Mouse (Mus musculus): ENCODE measurements around the gene Rnf144b. TPM values are rescaled to one million over a fixed set of nuclear protein-coding genes. Genes with fewer than 3 reads are reported as not detected.
A peak's percentile ranks its signal among the peaks of the same experiment; 100 is the strongest.

Gene Rnf144b
- polyA plus RNA-seq, 1 experiment from 2014 or later, result 4.2 TPM

DNA sequence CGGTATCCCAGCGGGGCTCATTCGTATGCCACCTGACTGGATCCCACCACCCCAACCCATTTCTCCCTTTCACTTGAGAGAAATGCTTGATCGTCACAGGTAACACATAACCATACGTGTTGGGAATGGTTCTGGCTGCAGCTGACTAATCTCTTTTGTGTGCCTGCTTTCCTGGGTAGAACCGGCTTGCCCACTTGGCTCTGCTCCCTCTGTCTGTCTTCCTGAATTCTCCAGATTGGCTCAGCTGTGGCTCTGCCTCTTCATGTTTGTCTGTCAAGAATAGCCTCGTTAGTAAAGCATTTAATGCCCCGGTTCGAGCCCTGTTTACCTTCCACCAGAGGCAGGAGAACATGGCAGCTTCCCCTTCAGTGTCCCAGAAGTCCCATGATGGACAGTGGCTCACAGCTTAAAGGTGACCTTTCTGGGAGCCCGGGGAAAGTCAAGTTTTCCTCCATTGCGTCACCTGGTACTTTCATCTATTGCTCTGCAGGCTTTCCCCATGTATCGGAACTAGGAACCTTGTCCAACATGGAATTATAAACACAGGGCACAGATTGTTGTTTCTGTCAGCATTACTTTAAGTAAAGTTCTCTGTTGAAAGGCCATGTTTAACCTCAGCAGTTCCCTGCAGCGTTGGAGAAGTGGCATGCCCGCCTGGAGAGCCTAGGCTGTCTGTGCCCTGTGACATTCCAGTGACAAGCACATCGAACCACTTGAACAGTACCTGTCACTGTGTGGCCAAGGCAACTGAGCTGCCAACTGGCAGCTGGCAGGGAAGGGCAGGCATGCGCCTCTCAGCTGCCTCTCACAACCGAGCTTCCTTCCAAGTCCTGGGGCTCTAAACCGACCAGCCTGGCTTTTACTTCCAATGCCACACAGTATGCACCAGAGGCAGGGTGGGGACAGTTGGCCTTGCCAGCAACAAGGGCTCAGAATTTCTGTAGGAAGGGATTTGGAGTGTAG lies 101.4 kb downstream of the Rnf144b start:
- ATAC-seq (ENCODE audit: insufficient number of reproducible peaks, low FRiP score, low TSS enrichment, low read depth), result peak; percentile 64; the same call in 1 of the 2 replicates
- Histone ChIP-seq H3K9ac (no peak overlapping the region), H3K27me3 (no peaks in the 10 kb centered on the region), H3K4me1 (peaks cover 25% of the 10 kb centered on the region), H3K4me3 (replicated peaks) (no peak overlapping the region), H3K4me2 (replicated peaks) (no peak overlapping the region), H3K27ac (replicated peaks) (peak overlapping the region; percentile 71), H3K36me3 (no peaks in the 10 kb centered on the region), H3K9me3 (replicated peaks) (no peaks in the 10 kb centered on the region)
- 58% methylated on average over 18 of the region's 18 CpGs for WGBS

DNA sequence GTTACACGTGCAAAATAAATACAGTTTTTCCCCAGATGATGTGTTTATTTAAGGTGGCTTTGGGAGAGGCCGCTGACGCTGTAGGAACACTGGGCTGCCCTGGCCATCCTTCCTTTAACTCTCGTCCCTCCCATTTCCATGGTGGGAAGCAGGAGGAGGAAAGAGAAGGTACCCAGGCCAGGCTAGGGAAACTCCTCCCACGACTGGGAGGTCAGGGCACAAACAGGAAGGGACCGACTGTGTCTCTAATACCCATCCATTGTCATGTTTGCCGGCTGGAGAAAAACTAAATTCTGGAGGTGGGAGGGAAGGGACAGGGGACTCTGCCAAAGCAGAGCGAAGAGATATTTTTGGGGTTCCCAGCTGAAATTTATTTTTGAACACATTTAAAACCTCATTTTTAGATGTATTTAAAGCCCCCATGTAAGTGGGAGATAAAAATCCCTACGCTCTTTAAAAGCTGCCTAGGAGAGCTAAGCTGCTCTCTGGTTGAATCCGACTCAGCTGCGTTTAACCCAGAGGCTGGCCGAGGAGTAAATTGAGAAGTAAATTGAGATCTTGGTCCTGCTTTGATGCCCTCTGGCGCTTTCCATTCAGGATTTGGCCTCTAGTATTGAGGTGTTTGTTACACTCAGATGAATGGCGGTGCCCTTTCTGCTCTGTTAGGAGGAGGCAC lies 102.3 kb downstream of the Rnf144b start:
- no peaks in the 10 kb centered on the region for H3K9me3 ChIP-seq (replicated peaks)
- H3K4me3 ChIP-seq (replicated peaks), result no peak overlapping the region
- no peaks in the 10 kb centered on the region for H3K36me3 ChIP-seq
- H3K27ac ChIP-seq (replicated peaks), result peak overlapping the region; percentile 68
- no peak overlapping the region for H3K9ac ChIP-seq
- WGBS, result 21% methylated on average over 14 of the region's 14 CpGs
- peaks cover 25% of the 10 kb centered on the region for H3K4me1 ChIP-seq
- ATAC-seq (ENCODE audit: insufficient number of reproducible peaks, low FRiP score, low TSS enrichment, low read depth), result no peak
- H3K27me3 ChIP-seq, result no peaks in the 10 kb centered on the region
- H3K4me2 ChIP-seq (replicated peaks), result no peak overlapping the region

DNA sequence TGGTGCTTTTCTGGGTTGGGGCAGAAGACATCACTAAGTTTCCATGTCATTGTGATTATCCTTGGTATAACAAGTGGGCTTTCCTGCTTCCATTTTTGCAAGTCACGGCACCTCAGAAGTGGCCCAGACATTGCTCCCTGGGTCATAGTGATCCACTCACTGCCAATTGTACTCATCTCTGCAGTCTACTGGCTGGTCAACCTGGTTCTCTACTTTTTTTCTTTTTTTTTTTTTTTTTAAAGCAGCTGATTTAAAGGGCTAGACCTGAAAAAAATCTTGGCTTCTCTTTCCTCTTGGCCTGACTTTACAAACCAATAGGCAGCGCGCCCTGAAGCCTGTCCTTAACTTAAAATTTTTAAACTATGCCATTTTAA lies 102.9 kb downstream of the Rnf144b start:
- H3K36me3 ChIP-seq, result no peaks in the 10 kb centered on the region
- H3K9ac ChIP-seq, result no peak overlapping the region
- H3K27ac ChIP-seq (replicated peaks), result peak overlapping the region; percentile 68
- H3K9me3 ChIP-seq (replicated peaks), result no peaks in the 10 kb centered on the region
- H3K4me2 ChIP-seq (replicated peaks), result no peak overlapping the region
- 72% methylated on average over 3 of the region's 3 CpGs for WGBS
- no peaks in the 10 kb centered on the region for H3K27me3 ChIP-seq
- peaks cover 25% of the 10 kb centered on the region for H3K4me1 ChIP-seq
- H3K4me3 ChIP-seq (replicated peaks), result no peak overlapping the region
- no peak for ATAC-seq (ENCODE audit: insufficient number of reproducible peaks, low FRiP score, low TSS enrichment, low read depth)

DNA sequence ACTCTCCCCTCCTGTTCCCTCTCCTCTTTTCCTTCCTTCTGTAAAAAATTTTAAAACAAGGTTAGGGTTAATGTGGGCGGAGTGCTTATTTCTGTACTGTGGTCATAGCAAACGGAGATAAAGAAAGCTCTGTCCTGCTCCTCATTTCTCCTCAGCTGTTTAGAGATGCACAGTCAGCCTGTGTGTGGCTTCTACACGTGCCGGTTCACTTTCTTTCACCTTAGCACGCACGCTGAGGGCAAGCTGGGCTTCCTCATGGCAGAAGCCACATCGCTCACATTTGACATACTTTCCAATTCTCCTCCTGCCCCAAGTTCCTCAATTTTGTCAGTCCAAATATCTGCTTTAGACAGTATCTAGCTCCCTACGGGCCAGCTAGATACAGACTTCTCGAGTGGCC lies 103.3 kb downstream of the Rnf144b start:
- no peak overlapping the region for H3K4me3 ChIP-seq (replicated peaks)
- 0 out of 2 replicates have a peak overlapping the region, but pooled peaks have one; percentile 22 for H3K27ac ChIP-seq (replicated peaks)
- H3K9me3 ChIP-seq (replicated peaks), result no peaks in the 10 kb centered on the region
- no peaks in the 10 kb centered on the region for H3K27me3 ChIP-seq
- H3K9ac ChIP-seq, result no peak overlapping the region
- H3K4me1 ChIP-seq, result peaks cover 25% of the 10 kb centered on the region
- 74% methylated on average over 9 of the region's 9 CpGs for WGBS
- no peak overlapping the region for H3K4me2 ChIP-seq (replicated peaks)
- ATAC-seq (ENCODE audit: insufficient number of reproducible peaks, low FRiP score, low TSS enrichment, low read depth), result no peak
- H3K36me3 ChIP-seq, result no peaks in the 10 kb centered on the region

DNA sequence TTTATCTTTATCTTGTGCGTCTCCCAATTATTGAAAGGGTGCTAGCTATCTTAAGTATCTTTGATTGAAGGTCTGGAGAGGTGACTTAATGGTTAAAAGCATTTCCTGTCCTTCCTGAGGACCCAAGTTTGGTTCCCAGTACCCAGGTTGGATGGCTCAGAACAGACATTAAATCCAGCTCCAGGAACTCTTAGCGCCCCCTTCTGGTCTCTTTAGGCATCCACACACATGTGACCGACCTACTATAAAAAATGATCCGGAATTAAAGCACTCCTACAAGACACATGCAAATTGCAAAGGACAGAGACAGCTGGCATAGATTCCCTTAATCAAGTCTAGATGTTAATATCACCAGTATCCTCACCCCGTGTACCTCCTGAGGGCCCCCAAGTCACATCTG lies 104.1 kb downstream of the Rnf144b start:
- ATAC-seq (ENCODE audit: insufficient number of reproducible peaks, low FRiP score, low TSS enrichment, low read depth), result no peak
- Histone ChIP-seq H3K27me3 (no peaks in the 10 kb centered on the region), H3K9me3 (replicated peaks) (no peaks in the 10 kb centered on the region), H3K36me3 (no peaks in the 10 kb centered on the region), H3K9ac (no peak overlapping the region), H3K4me1 (peaks cover 25% of the 10 kb centered on the region), H3K27ac (replicated peaks) (no peak overlapping the region), H3K4me2 (replicated peaks) (no peak overlapping the region), H3K4me3 (replicated peaks) (no peak overlapping the region)
- 80% methylated on average over 5 of the region's 5 CpGs for WGBS

DNA sequence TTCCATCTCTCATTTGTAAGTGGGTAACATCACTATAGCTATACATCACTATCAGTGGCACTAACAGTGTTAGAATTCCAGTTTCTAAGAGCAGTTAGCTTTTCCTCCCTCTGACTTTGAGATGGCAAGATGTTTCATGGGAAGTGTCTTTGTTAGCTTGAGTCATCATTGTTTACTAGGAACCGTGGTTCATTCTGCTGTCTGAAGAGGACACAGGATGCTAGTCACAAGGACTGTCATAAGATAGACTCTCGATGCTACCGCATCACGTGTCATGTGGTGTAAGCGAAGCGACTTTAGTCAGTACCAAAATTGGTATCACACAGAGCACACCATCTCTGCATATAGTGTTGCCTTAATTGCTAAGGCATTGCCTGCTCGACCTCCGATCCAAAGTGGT lies 105.7 kb downstream of the Rnf144b start:
- peaks cover 30% of the 10 kb centered on the region for H3K4me1 ChIP-seq
- H3K27me3 ChIP-seq, result no peaks in the 10 kb centered on the region
- no peaks in the 10 kb centered on the region for H3K36me3 ChIP-seq
- H3K9ac ChIP-seq, result no peak overlapping the region
- ATAC-seq (ENCODE audit: insufficient number of reproducible peaks, low FRiP score, low TSS enrichment, low read depth), result no peak
- H3K9me3 ChIP-seq (replicated peaks), result no peaks in the 10 kb centered on the region
- 86% methylated on average over 8 of the region's 8 CpGs for WGBS
- H3K27ac ChIP-seq (replicated peaks), result no peak overlapping the region
- no peak overlapping the region for H3K4me3 ChIP-seq (replicated peaks)
- H3K4me2 ChIP-seq (replicated peaks), result no peak overlapping the region

DNA sequence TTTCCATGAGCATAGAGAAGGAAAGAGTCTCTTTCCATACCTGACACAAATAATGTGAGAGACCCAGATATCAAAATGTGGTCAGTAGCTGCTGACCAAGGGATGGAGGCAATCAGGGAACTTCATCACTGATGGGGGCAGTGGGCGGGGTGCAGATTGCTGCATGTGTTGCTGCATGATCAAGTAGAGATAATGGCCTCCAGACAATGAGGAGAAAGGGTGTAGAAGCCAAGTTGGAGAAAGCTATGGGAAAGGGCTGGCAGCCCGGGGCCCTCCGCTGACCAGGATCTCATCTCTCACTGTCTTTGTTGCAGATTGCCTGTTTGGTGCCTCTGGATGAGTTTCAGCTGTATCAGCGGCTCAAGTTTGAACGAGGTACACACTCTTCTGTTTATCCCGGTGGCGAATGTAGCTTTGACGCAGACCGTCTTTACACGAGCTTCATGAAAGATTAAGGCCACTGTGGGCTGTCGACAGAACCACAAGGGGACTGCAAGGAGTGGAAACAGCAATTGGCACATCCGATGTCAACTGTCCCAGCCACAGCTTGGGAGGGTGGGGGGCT lies 106.3 kb downstream of the Rnf144b start:
- Histone ChIP-seq H3K27ac (replicated peaks) (no peak overlapping the region), H3K27me3 (no peaks in the 10 kb centered on the region), H3K4me1 (peaks cover 26% of the 10 kb centered on the region), H3K36me3 (no peaks in the 10 kb centered on the region), H3K9ac (no peak overlapping the region), H3K4me3 (replicated peaks) (no peak overlapping the region), H3K9me3 (replicated peaks) (no peaks in the 10 kb centered on the region), H3K4me2 (replicated peaks) (no peak overlapping the region)
- WGBS, result 86% methylated on average over 12 of the region's 12 CpGs
- ATAC-seq (ENCODE audit: insufficient number of reproducible peaks, low FRiP score, low TSS enrichment, low read depth), result no peak

DNA sequence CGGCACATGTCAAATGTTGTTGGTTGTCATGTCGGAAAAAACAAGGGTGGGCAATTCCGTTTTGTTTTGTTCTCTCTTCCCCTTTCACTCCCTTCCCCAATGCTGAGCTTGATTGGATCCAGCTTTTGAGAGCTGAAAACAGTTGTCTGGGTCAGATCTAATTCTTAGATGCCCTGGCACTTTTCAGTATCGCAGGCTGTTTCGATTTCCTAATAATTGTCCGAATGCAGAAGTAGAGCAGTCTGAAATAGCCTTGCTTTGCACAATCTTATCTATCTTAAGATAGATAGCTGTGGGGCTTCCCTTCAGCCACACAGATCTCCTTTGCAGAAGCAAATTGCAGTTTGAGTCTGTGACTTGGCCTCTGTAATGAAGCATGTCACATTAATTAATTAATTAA lies 109.7 kb downstream of the Rnf144b start:
- no peak for ATAC-seq (ENCODE audit: insufficient number of reproducible peaks, low FRiP score, low TSS enrichment, low read depth)
- Histone ChIP-seq H3K9me3 (replicated peaks) (no peaks in the 10 kb centered on the region), H3K27ac (replicated peaks) (no peak overlapping the region), H3K4me2 (replicated peaks) (no peak overlapping the region), H3K27me3 (no peaks in the 10 kb centered on the region), H3K9ac (no peak overlapping the region), H3K4me1 (0 out of 2 replicates have a peak, but pooled peaks cover 5% of the 10 kb centered on the region), H3K36me3 (no peaks in the 10 kb centered on the region), H3K4me3 (replicated peaks) (no peak overlapping the region)
- WGBS, result 36% methylated on average over 6 of the region's 6 CpGs

DNA sequence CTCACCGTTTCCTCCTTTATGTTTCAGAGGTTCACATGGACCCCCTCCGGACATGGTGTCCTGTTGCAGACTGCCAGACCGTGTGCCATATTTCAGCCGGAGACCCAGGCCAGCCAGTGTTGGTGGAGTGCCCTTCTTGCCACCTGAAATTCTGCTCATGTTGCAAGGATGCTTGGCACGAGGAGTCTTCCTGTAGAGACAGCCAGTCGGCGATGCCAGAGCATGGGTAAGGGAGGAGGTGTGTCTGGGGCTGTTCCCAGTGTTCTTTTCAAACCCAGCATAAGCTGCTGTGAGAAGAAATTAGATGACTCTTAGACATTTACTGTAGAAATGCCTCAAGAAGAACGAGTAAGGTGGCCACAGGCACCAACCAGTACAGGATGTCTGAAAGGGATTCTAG lies 114.9 kb downstream of the Rnf144b start:
- 84% methylated on average over 8 of the region's 8 CpGs for WGBS
- 0 out of 2 replicates have a peak, but pooled peaks cover 4% of the 10 kb centered on the region for H3K36me3 ChIP-seq
- no peak overlapping the region for H3K27ac ChIP-seq (replicated peaks)
- H3K9me3 ChIP-seq (replicated peaks), result no peaks in the 10 kb centered on the region
- no peak for ATAC-seq (ENCODE audit: insufficient number of reproducible peaks, low FRiP score, low TSS enrichment, low read depth)
- no peak overlapping the region for H3K4me3 ChIP-seq (replicated peaks)
- no peaks in the 10 kb centered on the region for H3K27me3 ChIP-seq
- no peak overlapping the region for H3K4me2 ChIP-seq (replicated peaks)
- 0 out of 2 replicates have a peak, but pooled peaks cover 5% of the 10 kb centered on the region for H3K4me1 ChIP-seq
- no peak overlapping the region for H3K9ac ChIP-seq

DNA sequence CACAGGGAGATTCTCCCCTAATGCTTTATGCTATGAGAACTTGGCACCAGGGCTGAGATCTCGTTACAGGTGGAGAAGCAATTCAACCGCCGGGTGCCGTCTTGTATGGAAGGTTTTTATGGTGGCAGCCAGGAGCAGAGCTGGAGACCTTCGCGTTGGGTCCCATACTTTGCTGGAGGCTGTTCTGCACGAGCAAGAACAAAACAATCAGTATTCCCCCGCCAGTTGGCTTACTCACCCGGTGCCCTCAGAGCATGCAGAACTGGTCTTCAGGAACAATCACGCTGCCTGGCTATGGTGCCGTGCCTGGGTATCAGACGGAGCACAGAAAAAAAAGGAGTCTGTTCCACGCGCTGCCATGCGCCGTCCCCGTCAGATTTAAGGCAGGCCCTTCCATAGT lies 115.7 kb downstream of the Rnf144b start:
- 72% methylated on average over 17 of the region's 17 CpGs for WGBS
- Histone ChIP-seq H3K27ac (replicated peaks) (no peak overlapping the region), H3K9me3 (replicated peaks) (no peaks in the 10 kb centered on the region), H3K36me3 (0 out of 2 replicates have a peak, but pooled peaks cover 4% of the 10 kb centered on the region), H3K27me3 (no peaks in the 10 kb centered on the region), H3K4me3 (replicated peaks) (no peak overlapping the region), H3K4me2 (replicated peaks) (no peak overlapping the region), H3K4me1 (0 out of 2 replicates have a peak, but pooled peaks cover under 1% of the 10 kb centered on the region), H3K9ac (no peak overlapping the region)
- no peak for ATAC-seq (ENCODE audit: insufficient number of reproducible peaks, low FRiP score, low TSS enrichment, low read depth)

DNA sequence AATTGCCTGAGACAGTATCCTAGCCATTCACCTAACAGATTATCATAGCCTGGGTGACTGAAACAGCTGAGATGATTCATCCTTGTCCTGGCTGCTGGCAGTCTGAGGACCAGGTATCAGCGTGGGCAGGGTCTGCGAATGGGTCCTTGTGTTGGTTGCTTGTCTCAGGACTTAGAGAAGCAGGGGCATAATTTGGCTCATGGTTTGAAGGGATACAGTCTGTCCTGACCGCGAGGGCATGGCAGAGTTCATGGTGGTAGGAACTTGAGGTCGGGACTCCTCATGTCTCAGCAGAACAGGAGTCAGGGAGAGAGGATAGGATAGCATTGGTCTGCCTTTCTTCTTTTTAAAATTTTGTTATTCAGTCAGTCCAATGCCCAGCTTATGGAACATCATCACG lies 121.1 kb downstream of the Rnf144b start:
- Histone ChIP-seq H3K9me3 (replicated peaks) (no peaks in the 10 kb centered on the region), H3K36me3 (0 out of 2 replicates have a peak, but pooled peaks cover 4% of the 10 kb centered on the region), H3K4me3 (replicated peaks) (no peak overlapping the region), H3K4me1 (peaks cover 13% of the 10 kb centered on the region), H3K27me3 (no peaks in the 10 kb centered on the region), H3K4me2 (replicated peaks) (no peak overlapping the region), H3K27ac (replicated peaks) (no peak overlapping the region), H3K9ac (no peak overlapping the region)
- no peak for ATAC-seq (ENCODE audit: insufficient number of reproducible peaks, low FRiP score, low TSS enrichment, low read depth)
- whole genome bisulfite sequencing, result 88% methylated on average over 6 of the region's 6 CpGs

Data from embryonic facial prominence, embryonic 15.5 days (tissue).